Mouse (Mus musculus): ENCODE data around the gene Sec62.
"Not testable (repeated sequence)": the region's sequence is repeated elsewhere in the genome, so short reads cannot be mapped to it uniquely, and the experiment has no call there.

Sec62 gene

GRCm38 (mm10) chr3:30831848-30832606 is 39.4 kb downstream of the Sec62 start:
- DNase-seq (ENCODE audit: low spot score), result peak; percentile 16

DNA sequence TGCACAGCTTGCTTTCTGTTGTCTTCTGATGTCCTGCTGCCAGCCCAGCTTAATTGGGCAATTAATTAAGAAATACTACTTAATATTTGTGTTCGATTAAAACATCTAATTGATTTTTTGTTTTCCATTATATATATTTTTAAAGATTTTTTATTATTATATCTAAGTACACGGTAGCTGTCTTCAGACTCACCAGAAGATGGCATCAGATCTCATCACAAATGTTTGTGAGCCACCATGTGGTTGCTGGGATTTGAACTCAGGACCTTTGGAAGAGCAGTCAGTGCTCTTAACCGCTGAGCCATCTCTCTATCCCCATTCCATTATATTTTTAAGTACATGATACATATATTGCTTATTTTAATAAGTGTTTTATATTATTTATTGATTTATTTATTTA is 40.6 kb downstream of the Sec62 start:
- no peak for DNase-seq (ENCODE audit: low spot score)

DNA sequence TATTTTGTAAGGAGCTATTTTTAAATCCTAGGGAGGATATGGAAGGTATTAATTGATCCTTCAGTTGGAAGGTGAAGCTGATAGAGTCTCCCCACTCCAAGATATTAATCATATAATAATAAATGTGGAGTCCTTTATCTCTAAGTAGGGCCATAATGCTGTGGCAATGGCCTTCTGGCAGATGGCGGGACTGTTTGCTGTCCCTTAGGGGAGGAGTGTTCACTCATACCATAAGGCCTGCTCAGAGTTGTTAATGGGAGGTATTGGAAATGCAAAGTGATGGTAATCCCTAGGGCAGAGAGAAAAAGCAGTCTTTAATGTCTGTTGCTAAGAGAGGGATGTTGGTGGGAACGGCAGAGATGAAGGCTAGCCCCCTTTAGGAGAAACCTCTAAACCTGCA is 53.1 kb downstream of the Sec62 start:
- DNase-seq (ENCODE audit: low spot score), result no peak

GRCm38 (mm10) chr3:30847413-30847812 is 54.7 kb downstream of the Sec62 start:
- DNase-seq (ENCODE audit: low spot score), result no peak

DNA sequence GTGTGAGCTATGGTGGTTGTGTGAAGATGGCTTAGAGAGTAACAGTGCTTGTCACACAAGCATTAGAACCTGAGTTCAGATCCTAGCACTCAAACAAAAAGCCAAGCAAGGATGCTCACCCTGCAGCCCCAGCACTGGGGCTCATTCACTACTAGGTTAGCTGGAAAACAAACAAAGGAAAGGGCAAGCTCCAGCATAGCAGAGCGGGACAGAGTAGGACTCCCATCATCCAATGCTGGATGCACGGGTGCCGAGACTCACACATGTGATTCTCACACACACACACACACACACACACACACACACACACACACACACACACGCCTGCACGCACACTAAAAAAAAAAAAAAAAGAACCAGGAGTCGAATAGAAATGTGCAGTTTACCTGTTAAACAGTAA is 58.7 kb downstream of the Sec62 start:
- DNase-seq (ENCODE audit: low spot score), result no peak

DNA sequence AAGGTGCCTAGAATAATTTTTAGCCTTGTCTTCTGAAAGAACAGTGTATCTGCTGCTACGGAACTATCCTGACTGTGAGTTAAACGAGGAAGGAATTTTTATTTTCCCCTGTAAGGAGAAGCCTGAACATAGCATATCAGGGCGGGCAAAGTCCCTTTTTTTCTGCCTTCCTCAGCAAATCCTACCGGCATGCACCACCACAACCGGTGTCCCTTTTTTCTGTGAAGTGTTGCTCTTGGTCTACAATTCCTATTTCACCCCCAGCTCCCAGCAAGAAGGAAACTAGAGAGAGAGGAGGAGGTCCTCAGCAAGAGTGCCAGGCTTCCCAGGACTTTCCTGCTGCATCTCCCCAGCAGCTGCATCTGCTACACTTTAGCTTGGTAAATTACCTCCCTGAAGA is 60.9 kb downstream of the Sec62 start:
- no peak for DNase-seq (ENCODE audit: low spot score)

- no peak for DNase-seq (ENCODE audit: low spot score)
These were observed 63.2 kb downstream of the Sec62 start, which contains the start of gene Gpr160 for GRCm38 (mm10) chr3:30855604-30856458. TSS of gene Gpr160 (plus strand) at chr3:30855950.

DNA sequence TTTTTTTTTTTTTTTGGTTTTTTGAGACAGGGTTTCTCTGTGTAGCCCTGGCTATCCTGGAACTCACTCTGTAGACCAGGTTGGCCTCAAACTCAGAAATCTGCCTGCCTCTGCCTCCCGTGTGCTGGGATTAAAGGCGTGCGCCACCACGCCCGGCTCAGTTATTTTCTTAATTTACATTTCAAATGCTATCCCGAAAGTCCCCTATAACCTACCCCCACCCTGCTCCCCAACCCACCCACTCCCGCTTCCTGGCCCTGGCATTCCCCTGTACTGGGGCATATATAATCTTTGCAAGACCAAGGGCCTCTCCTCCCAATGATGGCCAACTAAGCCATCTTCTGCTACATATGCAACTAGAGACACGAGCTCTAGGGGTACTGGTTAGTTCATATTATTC is 66.9 kb downstream of the Sec62 start:
- DNase-seq (ENCODE audit: low spot score), result not testable (repeated sequence)

GRCm38 (mm10) chr3:30860705-30861104 is 68.0 kb downstream of the Sec62 start:
- DNase-seq (ENCODE audit: low spot score), result no peak

DNA sequence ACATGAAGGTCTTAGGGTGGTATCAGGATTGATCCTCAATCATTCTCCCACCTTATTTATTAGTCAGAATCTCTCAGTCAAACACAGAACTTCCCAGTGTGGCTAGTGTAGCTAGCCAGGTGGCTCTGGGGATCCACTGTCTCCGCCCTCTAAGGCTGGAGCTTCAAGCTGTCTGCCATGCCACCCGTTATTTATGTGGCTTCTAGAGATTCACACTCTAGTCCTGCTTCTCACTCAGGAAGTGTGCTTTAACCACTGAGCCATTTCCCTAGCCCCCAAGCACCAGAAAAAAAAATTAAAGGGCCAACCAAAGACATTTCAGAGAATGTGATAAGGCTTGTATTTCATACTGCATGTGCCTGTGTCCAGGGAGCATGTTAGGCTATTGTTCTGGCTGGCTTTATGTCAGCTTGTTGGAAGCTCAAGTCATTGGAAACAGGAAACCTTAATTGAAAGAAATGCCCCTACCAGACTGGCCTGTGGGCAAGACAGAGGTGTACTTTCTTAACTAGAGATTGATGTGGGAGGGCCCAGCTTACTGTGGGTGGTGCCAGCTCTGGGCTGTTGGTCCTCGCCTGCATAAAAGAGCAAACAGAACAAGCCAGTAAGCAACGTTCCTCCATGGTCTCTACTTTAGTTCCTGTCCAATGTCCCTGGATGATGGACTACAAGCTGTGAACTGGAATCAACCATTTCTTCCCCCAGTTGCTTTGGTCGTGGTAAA is 71.2 kb downstream of the Sec62 start:
- no peak for DNase-seq (ENCODE audit: low spot score)

DNA sequence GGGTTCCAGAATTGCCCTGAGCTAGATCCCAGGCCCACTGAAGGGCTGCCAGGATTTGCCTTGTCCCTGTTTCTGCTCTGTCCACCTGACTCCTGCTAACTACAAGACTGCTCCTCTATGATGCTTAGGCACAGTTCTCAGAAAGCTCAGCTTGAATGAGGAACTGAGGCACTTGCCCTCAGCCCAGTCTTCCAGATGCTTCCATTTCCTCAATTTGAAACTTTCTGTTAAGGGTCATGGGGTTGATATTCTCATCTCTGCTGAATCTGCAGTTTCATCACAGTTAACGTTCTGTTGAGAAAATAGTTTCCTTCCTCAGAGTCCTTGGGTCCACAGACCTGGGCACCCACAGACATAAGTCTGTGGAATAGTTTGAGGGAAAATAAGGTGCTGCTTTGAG is 72.0 kb downstream of the Sec62 start:
- DNase-seq (ENCODE audit: low spot score), result no peak

- no peak for DNase-seq (ENCODE audit: low spot score)
These were observed 75.5 kb downstream of the Sec62 start for GRCm38 (mm10) chr3:30868176-30868575.

- no peak for DNase-seq (ENCODE audit: low spot score)
These were observed 76.0 kb downstream of the Sec62 start for GRCm38 (mm10) chr3:30868625-30869024.

GRCm38 (mm10) chr3:30869995-30870394 is 77.3 kb downstream of the Sec62 start:
- peak; percentile 23 for DNase-seq (ENCODE audit: low spot score)
